Mouse (Mus musculus): ENCODE data around the gene Ly6g6f. TPM values are rescaled to one million over a fixed set of nuclear protein-coding genes. Genes with fewer than 3 reads are reported as not detected.

Ly6g6f gene
- polyA plus RNA-seq, 1 experiment from 2014 or later, result not detected

GRCm38 (mm10) chr17:35046681-35047455 is 38.5 kb downstream of the Ly6g6f start, which contains the start of gene Msh5:
TSS of gene Msh5 (minus strand) at chr17:35046745.

Other genes starting within 250 kb of the Ly6g6f start
- 11.5 TPM for gene Stk19, start 248.7 kb downstream of the Ly6g6f start, polyA plus RNA-seq (2014; fragmentation: Illumina TruSeq; extraction: RNeasy Lipid Tissue Mini Kit (QIAGEN cat#74804); ENCODE audit: low read depth, low replicate concordance)
- 3.9 TPM for gene Dxo, start 248.6 kb downstream of the Ly6g6f start, polyA plus RNA-seq (2014; fragmentation: Illumina TruSeq; extraction: RNeasy Lipid Tissue Mini Kit (QIAGEN cat#74804); ENCODE audit: low read depth, low replicate concordance)
- 3.8 TPM for gene Skiv2l, start 235.4 kb downstream of the Ly6g6f start, polyA plus RNA-seq (2014; fragmentation: Illumina TruSeq; extraction: RNeasy Lipid Tissue Mini Kit (QIAGEN cat#74804); ENCODE audit: low read depth, low replicate concordance)
- 2.9 TPM for gene Nelfe, start 235.2 kb downstream of the Ly6g6f start, polyA plus RNA-seq (2014; fragmentation: Illumina TruSeq; extraction: RNeasy Lipid Tissue Mini Kit (QIAGEN cat#74804); ENCODE audit: low read depth, low replicate concordance)
- 1.3 TPM for gene Cfb, start 223.1 kb downstream of the Ly6g6f start, polyA plus RNA-seq (2014; fragmentation: Illumina TruSeq; extraction: RNeasy Lipid Tissue Mini Kit (QIAGEN cat#74804); ENCODE audit: low read depth, low replicate concordance)
- 2.7 TPM for gene Zbtb12, start 206.1 kb downstream of the Ly6g6f start, polyA plus RNA-seq (2014; fragmentation: Illumina TruSeq; extraction: RNeasy Lipid Tissue Mini Kit (QIAGEN cat#74804); ENCODE audit: low read depth, low replicate concordance)
- 1.3 TPM for gene Gm20547, start 203.6 kb downstream of the Ly6g6f start, polyA plus RNA-seq (2014; fragmentation: Illumina TruSeq; extraction: RNeasy Lipid Tissue Mini Kit (QIAGEN cat#74804); ENCODE audit: low read depth, low replicate concordance)
- 20.2 TPM for gene C2, start 187.3 kb downstream of the Ly6g6f start, polyA plus RNA-seq (2014; fragmentation: Illumina TruSeq; extraction: RNeasy Lipid Tissue Mini Kit (QIAGEN cat#74804); ENCODE audit: low read depth, low replicate concordance)
- gene Ehmt2, start 187.1 kb downstream of the Ly6g6f start, polyA plus RNA-seq (2014; fragmentation: Illumina TruSeq; extraction: RNeasy Lipid Tissue Mini Kit (QIAGEN cat#74804); ENCODE audit: low read depth, low replicate concordance), result 10.5 TPM
- not detected for gene Slc44a4, start 171.1 kb downstream of the Ly6g6f start, polyA plus RNA-seq (2014; fragmentation: Illumina TruSeq; extraction: RNeasy Lipid Tissue Mini Kit (QIAGEN cat#74804); ENCODE audit: low read depth, low replicate concordance)
- gene Neu1, start 154.4 kb downstream of the Ly6g6f start, polyA plus RNA-seq (2014; fragmentation: Illumina TruSeq; extraction: RNeasy Lipid Tissue Mini Kit (QIAGEN cat#74804); ENCODE audit: low read depth, low replicate concordance), result 3.5 TPM
- gene Hspa1b, start 126.4 kb downstream of the Ly6g6f start, polyA plus RNA-seq (2014; fragmentation: Illumina TruSeq; extraction: RNeasy Lipid Tissue Mini Kit (QIAGEN cat#74804); ENCODE audit: low read depth, low replicate concordance), result 46.5 TPM
- not detected for gene Gm20481, start 115.7 kb downstream of the Ly6g6f start, polyA plus RNA-seq (2014; fragmentation: Illumina TruSeq; extraction: RNeasy Lipid Tissue Mini Kit (QIAGEN cat#74804); ENCODE audit: low read depth, low replicate concordance)
- gene Hspa1a, start 113.5 kb downstream of the Ly6g6f start, polyA plus RNA-seq (2014; fragmentation: Illumina TruSeq; extraction: RNeasy Lipid Tissue Mini Kit (QIAGEN cat#74804); ENCODE audit: low read depth, low replicate concordance), result 23.9 TPM
- gene Hspa1l, start 112.9 kb downstream of the Ly6g6f start, polyA plus RNA-seq (2014; fragmentation: Illumina TruSeq; extraction: RNeasy Lipid Tissue Mini Kit (QIAGEN cat#74804); ENCODE audit: low read depth, low replicate concordance), result not detected
- 9.4 TPM for gene Lsm2, start 103.7 kb downstream of the Ly6g6f start, polyA plus RNA-seq (2014; fragmentation: Illumina TruSeq; extraction: RNeasy Lipid Tissue Mini Kit (QIAGEN cat#74804); ENCODE audit: low read depth, low replicate concordance)
- gene Vars, start 84.6 kb downstream of the Ly6g6f start, polyA plus RNA-seq (2014; fragmentation: Illumina TruSeq; extraction: RNeasy Lipid Tissue Mini Kit (QIAGEN cat#74804); ENCODE audit: low read depth, low replicate concordance), result 10.7 TPM
- not detected for gene Vwa7, start 69.0 kb downstream of the Ly6g6f start, polyA plus RNA-seq (2014; fragmentation: Illumina TruSeq; extraction: RNeasy Lipid Tissue Mini Kit (QIAGEN cat#74804); ENCODE audit: low read depth, low replicate concordance)
- not detected for gene Sapcd1, start 57.6 kb downstream of the Ly6g6f start, polyA plus RNA-seq (2014; fragmentation: Illumina TruSeq; extraction: RNeasy Lipid Tissue Mini Kit (QIAGEN cat#74804); ENCODE audit: low read depth, low replicate concordance)
- not detected for gene Msh5, start 38.9 kb downstream of the Ly6g6f start, polyA plus RNA-seq (2014; fragmentation: Illumina TruSeq; extraction: RNeasy Lipid Tissue Mini Kit (QIAGEN cat#74804); ENCODE audit: low read depth, low replicate concordance)
- 23.6 TPM for gene Clic1, start 35.6 kb downstream of the Ly6g6f start, polyA plus RNA-seq (2014; fragmentation: Illumina TruSeq; extraction: RNeasy Lipid Tissue Mini Kit (QIAGEN cat#74804); ENCODE audit: low read depth, low replicate concordance)
- gene Ddah2, start 26.6 kb downstream of the Ly6g6f start, polyA plus RNA-seq (2014; fragmentation: Illumina TruSeq; extraction: RNeasy Lipid Tissue Mini Kit (QIAGEN cat#74804); ENCODE audit: low read depth, low replicate concordance), result not detected
- not detected for gene Ly6g6c, start 20.2 kb downstream of the Ly6g6f start, polyA plus RNA-seq (2014; fragmentation: Illumina TruSeq; extraction: RNeasy Lipid Tissue Mini Kit (QIAGEN cat#74804); ENCODE audit: low read depth, low replicate concordance)
- gene Mpig6b, start 19.4 kb downstream of the Ly6g6f start, polyA plus RNA-seq (2014; fragmentation: Illumina TruSeq; extraction: RNeasy Lipid Tissue Mini Kit (QIAGEN cat#74804); ENCODE audit: low read depth, low replicate concordance), result not detected
- not detected for gene Ly6g6e, start 8.7 kb downstream of the Ly6g6f start, polyA plus RNA-seq (2014; fragmentation: Illumina TruSeq; extraction: RNeasy Lipid Tissue Mini Kit (QIAGEN cat#74804); ENCODE audit: low read depth, low replicate concordance)
- gene Ly6g6d, start 7.5 kb downstream of the Ly6g6f start, polyA plus RNA-seq (2014; fragmentation: Illumina TruSeq; extraction: RNeasy Lipid Tissue Mini Kit (QIAGEN cat#74804); ENCODE audit: low read depth, low replicate concordance), result not detected
- gene Abhd16a, start 3.7 kb upstream of the Ly6g6f start, polyA plus RNA-seq (2014; fragmentation: Illumina TruSeq; extraction: RNeasy Lipid Tissue Mini Kit (QIAGEN cat#74804); ENCODE audit: low read depth, low replicate concordance), result 4.8 TPM
- gene Ly6g5c, start 22.7 kb upstream of the Ly6g6f start, polyA plus RNA-seq (2014; fragmentation: Illumina TruSeq; extraction: RNeasy Lipid Tissue Mini Kit (QIAGEN cat#74804); ENCODE audit: low read depth, low replicate concordance), result not detected
- gene Ly6g5b, start 29.8 kb upstream of the Ly6g6f start, polyA plus RNA-seq (2014; fragmentation: Illumina TruSeq; extraction: RNeasy Lipid Tissue Mini Kit (QIAGEN cat#74804); ENCODE audit: low read depth, low replicate concordance), result not detected
- 1.4 TPM for gene Gpank1, start 35.8 kb upstream of the Ly6g6f start, polyA plus RNA-seq (2014; fragmentation: Illumina TruSeq; extraction: RNeasy Lipid Tissue Mini Kit (QIAGEN cat#74804); ENCODE audit: low read depth, low replicate concordance)
- 163 TPM for gene Csnk2b, start 36.4 kb upstream of the Ly6g6f start, polyA plus RNA-seq (2014; fragmentation: Illumina TruSeq; extraction: RNeasy Lipid Tissue Mini Kit (QIAGEN cat#74804); ENCODE audit: low read depth, low replicate concordance)
- 1.3 TPM for gene D17H6S53E, start 40.8 kb upstream of the Ly6g6f start, polyA plus RNA-seq (2014; fragmentation: Illumina TruSeq; extraction: RNeasy Lipid Tissue Mini Kit (QIAGEN cat#74804); ENCODE audit: low read depth, low replicate concordance)
- gene Apom, start 46.4 kb upstream of the Ly6g6f start, polyA plus RNA-seq (2014; fragmentation: Illumina TruSeq; extraction: RNeasy Lipid Tissue Mini Kit (QIAGEN cat#74804); ENCODE audit: low read depth, low replicate concordance), result not detected
- 11.5 TPM for gene Bag6, start 49.6 kb upstream of the Ly6g6f start, polyA plus RNA-seq (2014; fragmentation: Illumina TruSeq; extraction: RNeasy Lipid Tissue Mini Kit (QIAGEN cat#74804); ENCODE audit: low read depth, low replicate concordance)
- 7.2 TPM for gene Prrc2a, start 79.3 kb upstream of the Ly6g6f start, polyA plus RNA-seq (2014; fragmentation: Illumina TruSeq; extraction: RNeasy Lipid Tissue Mini Kit (QIAGEN cat#74804); ENCODE audit: low read depth, low replicate concordance)
- gene Aif1, start 90.5 kb upstream of the Ly6g6f start, polyA plus RNA-seq (2014; fragmentation: Illumina TruSeq; extraction: RNeasy Lipid Tissue Mini Kit (QIAGEN cat#74804); ENCODE audit: low read depth, low replicate concordance), result 8.7 TPM
- gene Lst1, start 102.8 kb upstream of the Ly6g6f start, polyA plus RNA-seq (2014; fragmentation: Illumina TruSeq; extraction: RNeasy Lipid Tissue Mini Kit (QIAGEN cat#74804); ENCODE audit: low read depth, low replicate concordance), result not detected
- not detected for gene Ltb, start 108.8 kb upstream of the Ly6g6f start, polyA plus RNA-seq (2014; fragmentation: Illumina TruSeq; extraction: RNeasy Lipid Tissue Mini Kit (QIAGEN cat#74804); ENCODE audit: low read depth, low replicate concordance)
- not detected for gene Tnf, start 116.4 kb upstream of the Ly6g6f start, polyA plus RNA-seq (2014; fragmentation: Illumina TruSeq; extraction: RNeasy Lipid Tissue Mini Kit (QIAGEN cat#74804); ENCODE audit: low read depth, low replicate concordance)
- gene Lta, start 119.7 kb upstream of the Ly6g6f start, polyA plus RNA-seq (2014; fragmentation: Illumina TruSeq; extraction: RNeasy Lipid Tissue Mini Kit (QIAGEN cat#74804); ENCODE audit: low read depth, low replicate concordance), result not detected
- gene Gm16181, start 135.2 kb upstream of the Ly6g6f start, polyA plus RNA-seq (2014; fragmentation: Illumina TruSeq; extraction: RNeasy Lipid Tissue Mini Kit (QIAGEN cat#74804); ENCODE audit: low read depth, low replicate concordance), result not detected
- gene Atp6v1g2, start 148.1 kb upstream of the Ly6g6f start, polyA plus RNA-seq (2014; fragmentation: Illumina TruSeq; extraction: RNeasy Lipid Tissue Mini Kit (QIAGEN cat#74804); ENCODE audit: low read depth, low replicate concordance), result 5.0 TPM
- not detected for gene Nfkbil1, start 150.2 kb upstream of the Ly6g6f start, polyA plus RNA-seq (2014; fragmentation: Illumina TruSeq; extraction: RNeasy Lipid Tissue Mini Kit (QIAGEN cat#74804); ENCODE audit: low read depth, low replicate concordance)
- gene Ddx39b, start 156.1 kb upstream of the Ly6g6f start, polyA plus RNA-seq (2014; fragmentation: Illumina TruSeq; extraction: RNeasy Lipid Tissue Mini Kit (QIAGEN cat#74804); ENCODE audit: low read depth, low replicate concordance), result 11.1 TPM
- gene H2-D1, start 177.1 kb upstream of the Ly6g6f start, polyA plus RNA-seq (2014; fragmentation: Illumina TruSeq; extraction: RNeasy Lipid Tissue Mini Kit (QIAGEN cat#74804); ENCODE audit: low read depth, low replicate concordance), result 42.0 TPM
- not detected for gene H2-Q1, start 234.8 kb upstream of the Ly6g6f start, polyA plus RNA-seq (2014; fragmentation: Illumina TruSeq; extraction: RNeasy Lipid Tissue Mini Kit (QIAGEN cat#74804); ENCODE audit: low read depth, low replicate concordance)

Measured in adrenal gland, adult 10 weeks (tissue).